Mouse (Mus musculus): Measurements from ENCODE around the gene Creb5.
A peak's percentile ranks its signal among the peaks of the same experiment; 100 is the strongest.

The Creb5 gene

DNA sequence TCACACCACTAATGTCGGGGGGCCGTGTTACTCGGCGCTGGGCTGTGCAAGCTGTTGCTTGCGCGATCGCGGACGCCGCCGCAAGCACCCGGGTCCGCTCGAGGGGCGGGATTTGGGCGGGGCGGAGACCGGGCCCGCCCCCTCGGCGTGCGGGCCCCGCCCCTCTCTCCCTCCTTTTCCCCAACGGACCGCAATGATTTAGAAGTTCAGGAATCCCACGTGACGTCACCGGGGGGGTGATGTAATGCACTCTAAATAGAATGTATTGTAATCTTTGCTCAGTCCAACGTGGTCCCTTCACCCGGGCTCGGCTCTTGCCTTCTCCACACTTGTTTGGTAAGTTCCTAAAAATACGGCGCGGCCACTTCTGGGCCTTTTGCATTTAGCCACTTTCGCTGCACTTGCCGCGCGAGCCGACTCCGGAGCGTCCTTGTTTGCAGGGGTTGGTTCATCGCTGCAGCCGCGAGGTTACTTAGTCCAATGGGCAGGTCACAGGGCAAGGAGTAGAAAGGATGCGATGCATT lies at the start of gene Creb5:
Gene Creb5, plus strand, starts transcription at position 233 of the 524 bp plus-strand sequence.
- peak; percentile 91 to 97 for DNase-seq (ENCODE audit: low spot score in 2 of 2)

DNA sequence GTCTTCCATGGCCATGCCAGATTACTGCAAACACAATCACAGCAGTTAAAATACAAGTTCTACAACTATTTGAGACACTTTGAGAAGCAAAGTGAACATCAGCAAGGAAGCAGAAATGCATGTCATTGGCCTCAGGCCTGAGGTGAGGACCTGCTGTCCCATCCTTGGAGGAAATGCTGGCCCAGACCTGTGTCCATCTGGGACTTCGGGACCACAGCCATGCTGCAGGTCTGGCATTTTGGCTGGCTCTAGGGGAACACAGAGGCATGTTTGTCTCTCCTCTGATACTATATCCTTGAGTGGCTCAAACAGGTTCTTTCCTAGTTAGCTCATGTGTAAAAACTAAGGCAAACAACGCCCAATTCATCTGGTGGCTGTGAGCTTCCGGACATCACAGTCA lies 27.2 kb upstream of the Creb5 start:
- DNase-seq (ENCODE audit: low spot score in 2 of 2), result no peak

DNA sequence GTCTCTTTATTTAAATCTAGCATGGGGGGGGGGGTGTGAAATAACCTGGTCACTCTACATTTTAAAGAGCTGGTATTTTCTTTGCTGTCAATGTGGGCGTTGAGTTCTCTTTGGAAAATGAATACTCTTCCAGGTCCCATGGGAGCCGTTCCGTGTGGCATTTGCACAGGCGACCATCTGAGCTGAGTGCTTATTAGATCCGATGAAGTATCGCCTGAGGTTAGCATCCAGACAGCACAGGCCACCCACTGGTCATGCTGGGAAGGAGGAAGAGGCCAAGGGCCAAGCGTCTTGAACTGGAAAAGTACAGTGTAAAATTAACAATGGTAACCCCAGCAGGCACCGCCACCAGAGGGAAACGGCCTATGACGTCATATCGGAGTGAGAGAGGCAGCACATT lies 24.7 kb upstream of the Creb5 start:
- no peak for DNase-seq (ENCODE audit: low spot score in 2 of 2)

DNA sequence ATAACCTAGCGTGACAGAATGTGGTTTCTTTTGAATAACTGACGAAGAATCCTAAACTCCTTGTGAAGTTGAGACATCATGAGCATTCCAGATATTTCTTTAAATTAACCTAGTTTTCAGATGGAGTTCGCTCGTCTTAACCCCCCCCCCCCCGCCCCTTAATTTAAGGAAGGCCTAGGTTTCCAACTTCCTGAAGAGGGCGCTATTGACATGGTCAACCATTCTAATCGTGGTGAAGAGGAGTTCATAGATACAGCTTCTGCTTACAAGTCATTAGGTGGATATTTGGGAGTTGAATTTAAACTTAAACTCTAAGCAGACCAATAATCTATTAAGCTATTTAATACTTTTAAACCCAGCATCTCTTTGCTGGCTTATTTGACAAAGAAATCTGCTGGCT lies 20.0 kb upstream of the Creb5 start:
- peak in 1 of 2 experiments; percentile 17 for DNase-seq (ENCODE audit: low spot score in 2 of 2)

DNA sequence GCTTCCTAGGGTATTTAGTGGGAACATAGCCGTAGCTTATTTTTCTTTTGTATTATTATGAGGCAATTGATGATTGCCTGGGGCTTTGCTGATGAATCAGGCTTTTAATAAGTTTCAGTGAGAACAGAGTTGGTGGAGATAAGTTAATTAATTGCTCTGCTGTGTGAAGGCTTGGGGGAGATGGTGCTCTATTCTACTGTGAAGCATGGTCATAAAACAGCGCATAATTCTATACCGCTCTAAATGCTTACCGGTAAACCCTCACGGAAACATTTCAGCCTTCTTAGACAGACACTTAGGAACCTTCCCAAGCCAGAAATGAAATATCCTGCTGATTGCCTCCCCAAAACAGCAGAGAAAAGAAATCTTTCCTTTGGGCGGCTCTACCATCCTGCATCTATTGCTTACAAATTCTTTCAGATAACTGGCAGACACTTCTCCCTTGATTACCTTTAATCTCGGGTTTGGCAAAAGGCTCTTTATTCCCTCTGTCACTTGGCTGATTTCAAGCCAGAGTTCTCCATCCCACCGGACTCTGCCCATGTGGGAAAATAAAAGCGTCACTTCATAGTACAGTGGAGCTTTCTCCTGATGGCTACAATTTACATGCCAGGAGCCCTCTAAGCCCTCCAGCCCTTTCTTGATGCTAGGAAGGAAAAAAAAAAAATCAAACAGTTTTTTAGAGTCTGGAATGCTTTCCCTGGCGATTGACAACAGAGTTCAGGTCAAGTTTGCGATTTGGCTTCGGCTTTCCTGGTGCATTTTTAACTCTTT lies 19.2 kb upstream of the Creb5 start:
- DNase-seq (ENCODE audit: low spot score in 2 of 2), result no peak

DNA sequence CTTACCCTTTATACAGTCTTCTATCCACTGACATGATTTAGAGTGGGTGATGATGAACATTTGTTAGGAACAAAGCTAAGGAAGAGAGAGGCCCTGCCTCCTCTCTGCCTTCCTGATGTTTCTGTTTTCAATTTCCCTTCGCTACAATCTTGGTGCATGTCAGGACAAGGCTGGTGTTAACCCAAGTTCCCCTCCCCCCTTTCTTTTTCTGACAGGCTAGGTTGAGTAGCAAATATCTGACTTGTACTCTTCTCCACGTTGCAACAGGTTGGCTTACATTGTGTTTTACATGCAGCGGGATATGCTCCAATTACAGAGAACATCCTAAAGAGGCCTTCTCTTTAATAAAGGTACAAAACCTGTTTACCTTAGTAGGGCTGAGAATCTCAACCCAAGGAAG lies 15.9 kb upstream of the Creb5 start:
- no peak for DNase-seq (ENCODE audit: low spot score in 2 of 2)

DNA sequence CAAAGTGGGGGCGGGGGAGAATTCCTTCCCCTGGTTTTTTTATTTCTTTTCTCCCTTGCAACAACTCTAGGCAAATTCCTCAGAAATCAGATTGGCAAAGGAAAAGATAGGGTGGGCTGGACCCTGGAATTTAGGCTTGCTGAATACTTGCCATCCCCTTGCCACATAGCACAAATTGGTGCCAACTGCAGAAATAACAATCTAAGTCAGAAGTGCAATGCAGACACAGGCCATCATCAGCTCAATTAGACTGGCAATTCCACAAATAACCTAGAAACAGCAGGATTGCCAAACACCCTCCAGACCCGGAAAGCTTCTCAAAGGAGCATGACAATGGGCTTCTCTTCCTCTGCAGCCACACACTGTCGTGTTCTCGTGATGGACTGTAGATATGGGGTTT lies 15.4 kb upstream of the Creb5 start:
- no peak for DNase-seq (ENCODE audit: low spot score in 2 of 2)

DNA sequence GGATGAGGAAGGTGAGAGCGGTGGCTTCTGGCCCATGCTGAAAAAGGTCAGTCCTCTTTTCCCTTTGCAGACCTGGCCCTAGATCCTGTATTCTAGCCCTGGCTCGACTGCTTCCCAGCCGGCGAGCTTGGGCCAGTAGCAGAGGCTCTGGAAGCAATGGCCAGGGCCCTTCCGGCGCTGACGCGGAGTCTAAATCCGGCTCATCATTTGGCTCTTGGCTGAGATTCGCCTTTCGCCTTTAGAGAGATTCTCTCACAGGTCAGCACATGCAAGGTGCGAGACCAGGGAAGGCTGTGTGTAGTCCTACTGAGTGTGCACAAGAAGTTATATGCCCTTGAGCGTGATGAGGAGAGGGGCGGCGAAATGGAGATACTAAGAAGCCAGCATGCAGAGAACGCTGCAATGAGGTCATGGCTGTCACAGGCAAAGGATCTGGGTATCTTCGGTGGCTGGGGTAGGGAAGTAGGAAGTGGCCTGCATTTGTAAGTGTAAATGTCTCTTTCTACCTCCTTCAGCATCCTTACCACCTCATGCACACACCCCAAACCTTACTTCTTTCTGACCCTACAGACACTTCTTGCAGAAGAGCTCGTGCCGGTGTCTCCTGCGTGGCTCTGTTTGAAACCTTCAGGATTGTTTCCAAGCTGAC lies 557 bp upstream of the Creb5 start:
- DNase-seq (ENCODE audit: low spot score in 2 of 2), result peak; percentile 67 to 77

DNA sequence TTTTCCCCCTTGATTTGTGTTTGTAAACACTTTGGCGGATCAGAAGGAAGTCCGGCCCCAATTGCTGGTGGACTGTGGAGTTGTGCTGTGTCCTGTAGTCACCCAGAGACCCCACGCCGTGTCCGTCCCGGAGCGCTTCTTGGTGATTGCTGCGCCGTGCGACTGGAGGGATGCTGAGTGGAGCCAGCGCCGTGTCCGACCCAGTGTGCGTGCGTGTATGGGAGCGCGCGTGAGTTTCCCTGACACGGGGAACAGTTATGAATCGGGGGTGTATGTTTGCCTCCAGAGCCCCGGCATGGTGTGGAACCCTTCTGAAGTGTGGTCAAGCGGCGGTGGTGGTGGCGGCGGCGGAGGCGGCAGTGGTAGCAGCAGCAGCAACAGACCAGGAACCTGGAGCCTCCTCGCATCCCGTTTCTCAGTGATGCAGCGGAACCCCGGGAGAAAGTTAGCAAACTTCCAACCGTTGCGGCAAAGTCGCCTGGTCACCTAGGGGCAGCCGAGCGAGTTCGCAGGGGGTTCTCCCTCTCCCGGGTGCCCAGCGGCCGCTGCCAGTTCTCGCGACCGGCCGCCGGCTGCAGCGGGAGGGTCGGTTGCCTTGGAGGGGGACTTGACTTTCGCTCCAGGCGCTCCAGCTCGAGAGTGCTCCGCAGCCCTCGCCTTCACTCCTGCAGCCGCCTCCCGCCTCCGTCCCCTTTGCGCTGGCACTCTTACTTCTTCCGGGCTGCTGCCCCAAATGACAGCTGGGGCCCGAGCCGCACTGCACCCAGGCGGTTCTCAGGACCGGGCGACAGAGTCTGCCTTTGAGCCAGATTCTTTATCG lies 702 bp downstream of the Creb5 start:
- DNase-seq (ENCODE audit: low spot score in 2 of 2), result peak; percentile 55 to 57

DNA sequence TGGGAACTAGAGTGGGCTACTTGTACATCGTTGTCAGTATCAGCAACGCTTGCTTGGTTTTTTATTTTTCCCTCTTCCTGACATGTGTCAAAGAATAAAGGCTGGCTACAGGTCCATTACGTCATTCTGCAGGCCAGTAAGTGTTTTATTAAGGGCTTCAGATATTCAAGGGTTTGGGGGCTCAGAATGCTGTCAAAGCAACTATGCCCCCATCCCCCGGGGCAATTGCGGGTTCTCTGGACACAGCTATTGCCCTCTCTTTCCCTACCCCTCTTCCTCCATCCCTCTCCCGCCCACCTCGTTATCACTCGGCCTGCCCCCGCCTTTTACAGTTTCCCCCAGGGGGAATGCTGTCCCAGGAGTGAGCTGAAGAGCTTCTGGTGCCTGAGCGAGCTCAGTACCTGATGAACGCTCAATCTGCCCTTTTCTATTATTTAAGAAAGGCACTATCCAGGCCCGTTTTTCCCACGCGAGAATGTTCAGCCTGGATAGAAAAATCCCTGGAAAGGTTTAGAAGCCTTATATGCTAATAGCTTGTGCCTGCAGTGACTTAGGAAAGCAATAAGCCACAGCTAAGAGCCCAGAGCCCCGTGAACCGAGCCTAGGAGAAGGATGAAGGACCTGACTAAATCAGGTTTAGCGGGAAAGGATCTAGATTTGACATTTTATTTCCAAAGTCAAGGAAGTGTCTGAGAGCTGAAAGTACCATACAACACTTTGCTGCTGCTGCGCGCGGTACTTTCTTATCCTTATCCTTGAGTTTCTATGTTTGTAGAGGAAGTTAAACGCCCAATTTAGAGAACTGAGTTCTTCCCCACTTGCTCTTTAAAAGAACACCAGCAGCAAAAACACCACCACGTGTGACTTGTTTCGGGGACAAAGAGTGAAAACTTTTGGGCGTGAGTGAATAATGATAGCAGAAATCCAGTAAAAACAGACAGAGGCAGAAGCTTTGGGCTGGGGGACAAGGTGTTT lies 1.8 kb downstream of the Creb5 start:
- DNase-seq (ENCODE audit: low spot score in 2 of 2), result peak; percentile 19 to 24

DNA sequence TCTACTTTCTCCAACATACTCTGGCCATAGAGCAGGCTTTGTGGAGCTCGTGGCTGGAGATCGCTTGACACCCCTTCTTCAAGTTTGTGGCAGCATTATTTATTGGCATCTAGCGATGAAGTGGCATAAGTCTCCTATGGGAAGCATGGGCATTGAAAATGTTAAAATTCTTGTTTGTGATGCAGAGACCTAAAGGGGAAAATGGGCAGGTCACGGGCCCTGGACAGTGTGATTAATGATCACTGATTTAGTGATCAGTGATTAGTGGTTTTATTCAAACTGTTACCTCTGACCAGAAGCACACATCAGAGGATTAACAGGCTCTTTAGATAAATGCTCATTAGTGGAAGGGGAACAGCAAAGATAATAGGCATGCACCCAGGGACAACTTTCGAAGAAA lies 2.6 kb downstream of the Creb5 start:
- DNase-seq (ENCODE audit: low spot score in 2 of 2), result no peak

DNA sequence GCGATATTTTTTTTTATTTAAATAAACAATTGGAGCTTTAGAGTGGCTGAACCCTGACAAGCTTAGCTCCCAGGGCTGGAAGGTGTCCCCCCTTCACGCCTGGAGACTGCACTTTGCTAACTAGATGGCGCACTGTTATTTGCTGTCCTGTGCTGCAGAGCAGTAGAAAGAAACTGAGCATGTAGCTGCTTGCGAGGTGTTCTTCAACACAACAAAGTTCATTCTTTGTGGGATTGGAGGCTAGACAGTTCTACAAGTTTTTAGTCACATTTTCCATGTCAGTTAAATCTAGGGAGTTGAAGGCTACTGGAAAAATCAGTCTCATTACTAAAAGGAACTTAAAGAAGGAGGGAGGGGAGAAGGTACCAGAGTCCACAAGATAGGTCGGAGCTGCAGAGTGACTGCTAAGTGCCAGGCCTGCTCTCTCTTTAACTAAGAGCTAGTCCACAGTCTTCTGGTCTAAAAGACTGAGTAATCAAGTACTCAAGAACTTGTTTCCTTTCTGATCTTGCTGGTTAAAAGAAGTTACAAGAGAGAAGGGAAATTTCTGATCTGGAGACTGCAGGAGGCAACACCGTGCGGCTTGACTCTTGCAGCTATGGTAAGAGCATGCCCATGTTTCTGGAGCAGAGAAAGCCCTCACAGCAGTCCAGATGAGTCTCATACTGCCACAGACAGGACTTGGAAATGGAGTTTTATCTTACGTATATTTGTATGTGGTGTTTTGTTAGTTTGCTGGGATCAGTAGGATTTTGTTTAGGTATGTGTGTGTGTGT lies 3.3 kb downstream of the Creb5 start:
- peak; percentile 11 to 23 for DNase-seq (ENCODE audit: low spot score in 2 of 2)

DNA sequence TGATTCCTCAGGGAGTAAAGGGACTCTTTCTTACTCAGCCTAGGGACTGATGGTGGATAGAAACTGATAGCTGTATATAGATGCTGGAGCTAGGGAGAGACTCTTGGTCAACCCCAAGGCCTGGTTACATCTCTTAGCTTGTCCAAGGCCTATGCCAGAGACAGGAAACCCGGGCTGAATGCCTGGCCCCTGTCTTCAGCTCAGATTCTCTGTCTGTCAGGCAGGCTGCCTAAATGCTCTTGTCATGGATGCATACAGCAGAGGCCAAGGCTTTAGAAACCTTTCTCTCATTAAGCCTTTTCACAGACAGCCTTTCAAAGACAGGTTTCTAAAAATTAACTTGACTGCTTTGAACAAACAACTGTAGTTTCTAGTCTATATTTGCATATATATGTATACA lies 5.9 kb downstream of the Creb5 start:
- no peak for DNase-seq (ENCODE audit: low spot score in 2 of 2)

DNA sequence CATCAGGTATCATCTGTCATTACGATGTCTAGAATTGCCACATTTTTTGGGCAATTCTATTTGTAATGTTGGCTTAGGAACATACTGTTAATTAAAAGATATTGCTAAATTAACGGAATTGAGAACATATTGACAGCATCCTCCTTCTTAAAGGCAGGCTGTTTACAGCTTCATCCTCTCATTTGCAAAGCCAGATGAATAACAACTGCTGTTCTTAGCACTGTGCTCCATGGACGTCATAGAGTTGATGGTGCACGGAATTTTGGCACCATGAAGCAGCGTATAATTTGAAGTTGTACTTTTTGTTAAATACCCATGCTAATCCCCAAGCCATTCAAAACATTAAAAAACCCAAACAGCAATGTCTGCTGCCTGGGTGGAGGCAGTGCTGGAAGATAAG lies 10.8 kb downstream of the Creb5 start:
- DNase-seq (ENCODE audit: low spot score in 2 of 2), result no peak

DNA sequence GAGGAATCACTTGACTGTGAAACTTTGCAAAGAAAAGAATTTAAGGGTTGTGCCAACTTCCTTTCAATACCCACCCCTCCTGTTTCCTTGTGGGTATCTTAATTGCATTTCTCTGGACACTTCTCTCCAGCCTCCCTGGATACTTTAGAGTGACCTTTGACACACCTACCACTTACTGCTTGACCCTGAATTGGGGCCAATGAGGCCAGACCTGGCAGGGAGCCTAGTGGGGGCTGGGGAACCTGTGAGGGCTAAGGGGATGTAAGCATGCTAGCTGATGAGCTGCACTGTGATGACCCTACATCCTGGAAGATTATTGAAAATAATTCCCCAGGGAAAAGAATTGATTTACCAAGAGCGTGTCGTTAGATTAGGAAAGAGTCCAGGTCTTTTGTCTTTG lies 17.1 kb downstream of the Creb5 start:
- DNase-seq (ENCODE audit: low spot score in 2 of 2), result no peak

DNA sequence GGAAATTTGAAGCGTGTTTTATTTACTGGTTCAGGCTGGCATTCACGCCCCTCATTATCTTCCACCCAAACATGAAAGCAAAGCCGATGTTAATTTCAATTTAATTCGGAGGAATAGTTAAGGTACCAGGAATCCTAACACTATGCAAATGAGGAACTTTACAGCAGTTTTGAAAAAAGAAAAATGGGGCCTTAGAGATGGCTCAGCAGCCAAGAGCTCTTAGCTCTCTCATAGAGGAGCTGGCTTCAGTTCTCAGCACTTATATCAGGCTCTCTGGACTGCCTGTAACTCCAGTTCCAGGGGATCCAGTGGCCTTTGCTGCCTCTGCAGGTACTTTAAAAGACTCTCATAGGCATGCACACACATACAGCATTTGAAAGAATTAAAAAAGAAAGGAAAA lies 19.1 kb downstream of the Creb5 start:
- DNase-seq (ENCODE audit: low spot score in 2 of 2), result no peak

DNA sequence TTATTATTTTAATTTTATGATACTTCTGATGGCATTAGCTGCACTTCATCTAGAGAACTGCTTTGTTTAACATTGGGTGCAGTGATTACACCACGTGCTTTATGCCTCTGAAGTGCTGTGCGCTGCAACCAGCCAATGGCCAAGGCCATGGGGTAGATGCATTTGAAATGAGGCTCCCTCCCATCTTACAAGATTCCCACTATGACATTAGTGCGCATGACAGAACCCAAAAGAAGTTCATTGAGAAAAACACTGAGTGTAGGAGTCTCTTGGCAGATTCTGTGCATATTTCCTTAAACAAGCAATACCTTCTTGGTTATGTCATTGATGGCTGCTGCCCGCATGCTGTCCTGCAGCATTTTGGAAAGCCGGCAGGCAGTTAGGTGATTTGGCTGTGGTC lies 19.6 kb downstream of the Creb5 start:
- DNase-seq (ENCODE audit: low spot score in 2 of 2), result no peak

DNA sequence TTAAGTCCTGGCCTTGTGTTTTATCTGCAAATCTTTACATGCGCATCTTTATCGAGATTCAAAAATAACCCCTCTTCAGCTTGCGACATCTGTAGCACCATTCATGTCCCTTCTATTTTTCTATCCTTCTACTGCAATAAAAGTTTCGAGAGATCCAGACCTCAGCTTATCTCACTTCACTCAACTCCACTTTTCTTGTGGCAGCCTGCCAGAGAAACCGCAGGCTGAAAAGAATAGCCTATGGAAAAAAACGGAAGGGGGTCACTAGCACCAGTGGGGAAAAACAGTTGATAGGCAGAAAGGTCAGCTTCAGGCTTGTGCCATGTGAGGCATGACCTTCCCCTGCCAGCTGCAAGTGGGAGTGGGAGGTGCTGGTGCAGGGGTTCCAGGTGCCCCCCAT lies 21.6 kb downstream of the Creb5 start:
- DNase-seq (ENCODE audit: low spot score in 2 of 2), result no peak

DNA sequence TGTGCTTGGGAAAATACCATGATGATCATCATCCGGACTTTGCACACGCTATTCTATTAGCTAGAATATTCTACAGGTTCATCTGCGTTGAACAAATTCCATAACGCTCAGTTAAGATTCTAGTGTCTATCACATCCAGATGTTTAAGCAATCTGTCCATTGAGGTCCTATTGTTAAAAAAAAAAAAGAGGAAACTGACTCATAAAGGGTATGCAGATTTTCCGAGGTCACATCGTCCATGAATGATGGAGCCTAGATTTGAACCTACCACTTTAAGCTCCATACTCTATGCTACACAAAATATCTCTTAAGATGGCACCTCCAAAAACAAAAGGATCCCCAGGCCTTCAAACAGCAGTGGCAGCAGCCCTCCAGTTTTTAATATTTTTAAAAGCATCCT lies 26.5 kb downstream of the Creb5 start:
- no peak for DNase-seq (ENCODE audit: low spot score in 2 of 2)

DNA sequence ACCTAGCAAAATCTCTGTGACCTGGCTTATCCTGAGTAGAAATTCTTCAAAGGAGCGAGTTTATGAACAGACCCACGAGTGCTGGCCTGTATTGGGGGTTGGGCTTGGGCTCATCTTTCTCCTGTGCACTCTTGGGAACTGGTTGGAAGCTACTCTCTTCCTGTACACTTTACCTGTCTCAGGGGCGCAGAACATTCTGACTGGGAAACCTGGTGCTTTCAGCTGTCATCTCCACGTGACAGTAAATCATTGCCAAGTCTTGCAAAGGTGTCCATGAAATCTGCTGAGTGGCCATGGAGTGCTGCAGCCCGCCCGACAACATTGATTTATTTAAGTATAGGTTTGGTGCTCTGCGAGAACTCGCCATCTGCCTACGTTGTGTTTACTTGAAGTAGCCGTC lies 27.1 kb downstream of the Creb5 start:
- no peak for DNase-seq (ENCODE audit: low spot score in 2 of 2)
